Mouse (Mus musculus): ENCODE measurements around the gene Krt72.
A peak's percentile ranks its signal among the peaks of the same experiment; 100 is the strongest.

Krt72 gene

GRCm38 (mm10) chr15:101786360-101786759 is at the start of gene Krt72:
Gene Krt72, minus strand, starts transcription at chr15:101786460.
- no peak for DNase-seq

- peak; percentile 75 for DNase-seq
These were observed 48.6 kb upstream of the Krt72 start for GRCm38 (mm10) chr15:101834784-101835328.

GRCm38 (mm10) chr15:101833131-101833530 is 46.9 kb upstream of the Krt72 start:
- DNase-seq, result no peak

- no peak for DNase-seq
These were observed 43.2 kb upstream of the Krt72 start for GRCm38 (mm10) chr15:101829441-101829840.

- no peak for DNase-seq
These were observed 35.5 kb upstream of the Krt72 start for GRCm38 (mm10) chr15:101821786-101822185.

GRCm38 (mm10) chr15:101817875-101818274 is 31.6 kb upstream of the Krt72 start, which contains the start of gene Krt2:
Gene Krt2, minus strand, starts transcription at chr15:101818169.
- no peak for DNase-seq

GRCm38 (mm10) chr15:101803052-101803822 is 17.0 kb upstream of the Krt72 start:
- peak; percentile 64 for DNase-seq

- peak; percentile 54 for DNase-seq
These were observed 16.1 kb upstream of the Krt72 start, which contains the start of gene Krt73 for GRCm38 (mm10) chr15:101802296-101802835. Gene Krt73, minus strand, starts transcription at chr15:101802346.

GRCm38 (mm10) chr15:101790867-101791266 is 4.6 kb upstream of the Krt72 start:
- DNase-seq, result no peak

GRCm38 (mm10) chr15:101773420-101773819 is 12.8 kb downstream of the Krt72 start:
- no peak for DNase-seq

GRCm38 (mm10) chr15:101772711-101773081 is 13.6 kb downstream of the Krt72 start:
- peak; percentile 96 for DNase-seq

- DNase-seq, result no peak
These were observed 14.1 kb downstream of the Krt72 start for GRCm38 (mm10) chr15:101772080-101772710.

- DNase-seq, result no peak
These were observed 16.0 kb downstream of the Krt72 start for GRCm38 (mm10) chr15:101770226-101770625.

GRCm38 (mm10) chr15:101742711-101743110 is 43.5 kb downstream of the Krt72 start, which contains the start of gene Krt71:
Gene Krt71, minus strand, starts transcription at chr15:101743109.
- DNase-seq, result no peak

GRCm38 (mm10) chr15:101737786-101738185 is 48.5 kb downstream of the Krt72 start:
- no peak for DNase-seq

GRCm38 (mm10) chr15:101730653-101731052 is 55.6 kb downstream of the Krt72 start:
- no peak for DNase-seq
